Mouse (Mus musculus) CH12.LX (cell line): Measurements from ENCODE around the gene Il17rd.

ENCODE experiments used
- CTCF ChIP-seq, 2 experiments: IDR thresholded peaks in 1 of 2; conservative IDR thresholded peaks in 1 of 2; 2 replicates each; pipeline ENCODE4 v1.5.1; 2011 to 2012; ENCODE audit warnings: low read depth in 2 of 2, low read length in 2 of 2, improper control_type of control experiment in 1 of 2, inconsistent platforms in 1 of 2, mild to moderate bottlenecking in 1 of 2, moderate library complexity in 1 of 2
- NELFE ChIP-seq: IDR thresholded peaks from 2 replicates; pipeline ENCODE4 v1.6.1; 2011; ENCODE audit warnings: low read depth, low read length, improper control_type of control experiment
- POLR2A ChIP-seq: IDR thresholded peaks from 2 replicates; pipeline ENCODE4 v1.6.1; 2011; ENCODE audit warnings: low read depth, mild to moderate bottlenecking, improper control_type of control experiment, low read length
- POLR2AphosphoS2 ChIP-seq: IDR thresholded peaks from 2 replicates; pipeline ENCODE4 v1.6.1; 2011; ENCODE audit warnings: low read depth, low read length, improper control_type of control experiment
- UBTF ChIP-seq: IDR thresholded peaks from 2 replicates; pipeline ENCODE4 v1.6.1; 2012; ENCODE audit warnings: low read depth, mild to moderate bottlenecking, inconsistent platforms, low read length, improper control_type of control experiment, moderate library complexity
- ZKSCAN1 ChIP-seq: IDR thresholded peaks from 2 replicates; pipeline ENCODE4 v1.6.1; 2012; ENCODE audit warnings: low read depth, inconsistent platforms, low read length, improper control_type of control experiment, borderline replicate concordance

- no peak for TF ChIP-seq POLR2A
- TF ChIP-seq UBTF: no peak
- 0 out of 4 replicates have a peak, but pooled peaks of 1 of the 2 experiments have one; percentile 3 for TF ChIP-seq CTCF (conservative IDR thresholded peaks at IDR 0.05 in 1 of 2, IDR thresholded peaks at IDR 0.05 in 1 of 2; ENCODE audit: low read depth in 2 of 2, low read length in 2 of 2)
- no peak for TF ChIP-seq NELFE
- no peak for TF ChIP-seq ZKSCAN1
- TF ChIP-seq POLR2AphosphoS2: no peak
These were observed 19.9 kb downstream of the Il17rd start for GRCm38 (mm10) chr14:27058535-27059223.
